Mouse (Mus musculus): ENCODE results near the gene 4930442H23Rik.

GRCm38 (mm10) chr10:81198230-81198629, 14.6 kb upstream of the 4930442H23Rik start:
- no peak for TF ChIP-seq POLR2A (IDR thresholded peaks at IDR 0.05; ENCODE audit: borderline replicate concordance, extremely low read depth, insufficient read depth, insufficient read length, poor library complexity, severe bottlenecking)
- TF ChIP-seq CTCF (IDR thresholded peaks at IDR 0.05; ENCODE audit: borderline replicate concordance, extremely low read depth, insufficient read depth, insufficient read length), result peak; percentile 74; the same call in 1 of the 2 replicates

Data from brain, embryonic 14.5 days (tissue).